In genomic region chr19:4441621-4442161, GRCm38 (mm10) we compare ENCODE assay signal across 9 mouse cellular contexts. TPM values are rescaled to one million over a fixed set of nuclear protein-coding genes. Genes with fewer than 3 reads are reported as not detected.
DNase-seq lines count a peak whose midpoint lies in the region; ATAC-seq and TF ChIP-seq lines count a peak whose summit lies in the region.
"Had no signal": no experiment of that assay in that cellular context is flagged by ENCODE, and none has a peak within 500 bp of the region (broad histone marks: within the 10 kb centered on the region; RNA-seq: fewer than 3 reads in every experiment).

No protein-coding gene starts in this region.

- TF ChIP-seq CTCF in MEL (IDR thresholded peaks at IDR 0.05 in 2 of 3, conservative IDR thresholded peaks at IDR 0.05 in 1 of 3; ENCODE audit: control insufficient read depth in 1 of 3, insufficient read depth in 1 of 3, low read depth in 2 of 3, low read length in 3 of 3, poor library complexity in 1 of 3, severe bottlenecking in 1 of 3): no peak; a peak in 1 of 6 replicates

- peak overlapping the region; percentile 41 to 43 for H3K4me3 ChIP-seq in MEL (ENCODE audit: control insufficient read depth in 1 of 2, insufficient read depth in 1 of 2, low read depth in 2 of 2, low read length in 2 of 2)
- no peak overlapping the region for H3K4me3 ChIP-seq in heart, embryonic 12.5 days

- H3K27ac ChIP-seq in MEL (ENCODE audit: control insufficient read depth, low read depth, low read length): peak overlapping the region; percentile 26
- 0 out of 2 replicates have a peak overlapping the region, but pooled peaks have one; percentile 35 for H3K27ac ChIP-seq in heart, embryonic 12.5 days (ENCODE audit: poor library complexity, severe bottlenecking)

- no peak for TF ChIP-seq RAD21 in MEL (IDR thresholded peaks at IDR 0.05; ENCODE audit: low read depth, low read length)

- H3K9ac ChIP-seq in MEL (ENCODE audit: control insufficient read depth, low read depth, low read length, poor library complexity, severe bottlenecking): peak overlapping the region; percentile 46
- no peak overlapping the region for H3K9ac ChIP-seq in heart, embryonic 12.5 days

- H3K79me2 ChIP-seq in MEL (ENCODE audit: control insufficient read depth, insufficient read depth, low read length, poor library complexity): no peaks in the 10 kb centered on the region

- peaks cover 0 to 15% of the 10 kb centered on the region in 2 experiments; a peak in 2 of 4 replicates for H3K4me1 ChIP-seq in MEL (ENCODE audit: control insufficient read depth in 1 of 2, insufficient read depth in 2 of 2, low read length in 2 of 2)
- H3K4me1 ChIP-seq in heart, embryonic 12.5 days (replicated peaks): peaks cover 40% of the 10 kb centered on the region

- peak; percentile 69 for DNase-seq in 3134 (ENCODE audit: extremely low read depth, insufficient read length, low spot score)
- peak; percentile 54 for DNase-seq in MEL (ENCODE audit: low read depth, low spot score)
- DNase-seq in kidney, postnatal 36 days: peak; percentile 81 to 89
- peak; percentile 16 for DNase-seq in naive thymus-derived CD4-positive, alpha-beta T cell, adult 2 months (ENCODE audit: low read depth)
- no peak for DNase-seq in right cerebral cortex, postnatal 36 days (ENCODE audit: low spot score in 2 of 2)
- DNase-seq in cerebellum, adult 18-20 months: no peak
- DNase-seq in right cerebral cortex, adult 18-20 months: no peak

- no peaks in the 10 kb centered on the region; a peak in 1 of 4 replicates for H3K36me3 ChIP-seq in MEL (ENCODE audit: control insufficient read depth in 1 of 2, insufficient read depth in 2 of 2, low read length in 2 of 2)
- H3K36me3 ChIP-seq in heart, embryonic 12.5 days: peaks cover 6% of the 10 kb centered on the region; the same call in 1 of the 2 replicates

- peak overlapping the region; percentile 7; the same call in 1 of the 2 replicates for H3K4me2 ChIP-seq in heart, embryonic 12.5 days

- no peak for TF ChIP-seq EP300 in MEL (IDR thresholded peaks at IDR 0.05; ENCODE audit: low read depth in 1 of 2, low read length in 2 of 2)

- WGBS in heart, embryonic 12.5 days: 34% methylated on average over 10 of the region's 10 CpGs

- no peak for TF ChIP-seq POLR2A in MEL (IDR thresholded peaks at IDR 0.05; ENCODE audit: control insufficient read depth in 1 of 2, insufficient read depth in 1 of 2, low read depth in 1 of 2, low read length in 2 of 2, poor library complexity in 1 of 2)

- ATAC-seq in heart, embryonic 12.5 days (ENCODE audit: insufficient number of reproducible peaks, low FRiP score): 0 out of 2 replicates have a peak, but pooled peaks have one; percentile 30

- no peaks in the 10 kb centered on the region for H3K9me3 ChIP-seq in MEL (replicated peaks; ENCODE audit: insufficient read depth, low read length)
- H3K9me3 ChIP-seq in heart, embryonic 12.5 days (replicated peaks): no peaks in the 10 kb centered on the region; the same call in 1 of the 2 replicates

- peaks cover 5 to 8% of the 10 kb centered on the region in 2 experiments; a peak in 3 of 4 replicates for H3K27me3 ChIP-seq in MEL (ENCODE audit: control insufficient read depth in 1 of 2, insufficient read depth in 2 of 2, low read length in 2 of 2)
- H3K27me3 ChIP-seq in heart, embryonic 12.5 days (replicated peaks): no peaks in the 10 kb centered on the region

TF ChIP-seq in MEL, 35 proteins besides CTCF, POLR2A, EP300 and RAD21:
- TF ChIP-seq MAX (IDR thresholded peaks at IDR 0.05; ENCODE audit: low read length) (0 out of 2 replicates have a peak, but pooled peaks have one; percentile 22), ZMIZ1 (IDR thresholded peaks at IDR 0.05; ENCODE audit: low read depth, low read length) (no peak), MEF2A (IDR thresholded peaks at IDR 0.05; ENCODE audit: extremely low read depth, insufficient replicate concordance, low read depth, low read length, poor library complexity, severe bottlenecking) (no peak), E2F4 (IDR thresholded peaks at IDR 0.05; ENCODE audit: borderline replicate concordance, low read depth, low read length) (no peak)

RNA-seq across cellular contexts. Expression of gene Rhod, which starts 2.5 kb away (rescaled TPM):
- total RNA-seq in MEL (2012; rRNA removed): not detected in 2 replicates
- polyA plus RNA-seq in MEL (2012; ENCODE audit: insufficient read depth in 1 of 2, insufficient read length in 2 of 2, low read depth in 1 of 2, low replicate concordance in 2 of 2, missing spikeins in 1 of 2): under 1 TPM in 1 of 2 experiments, not detected in 1; 0.06 TPM
- polyA plus RNA-seq in heart, embryonic 12.5 days (2016; fragmentation: Nextera tagmentation; extraction: Ambion mirVana): 23.8 and 25.6 TPM in 2 replicates
- total RNA-seq: neutrophil, adult 5-6 weeks had no signal

RNA-seq across cellular contexts. Expression of gene Syt12, which starts 35.6 kb away (rescaled TPM):
- not detected in 2 replicates for total RNA-seq in MEL (2012; rRNA removed)
- not detected for polyA plus RNA-seq in MEL (2012; ENCODE audit: insufficient read depth in 1 of 2, insufficient read length in 2 of 2, low read depth in 1 of 2, low replicate concordance in 2 of 2, missing spikeins in 1 of 2)
- 1.3 TPM in 2 replicates for polyA plus RNA-seq in heart, embryonic 12.5 days (2016; fragmentation: Nextera tagmentation; extraction: Ambion mirVana)
- total RNA-seq: neutrophil, adult 5-6 weeks had no signal

RNA-seq across cellular contexts. Expression of gene Kdm2a, which starts 43.6 kb away (rescaled TPM):
- total RNA-seq in MEL (2012; rRNA removed): 20.3 and 24.8 TPM in 2 replicates
- polyA plus RNA-seq in MEL (2012; ENCODE audit: insufficient read depth in 1 of 2, insufficient read length in 2 of 2, low read depth in 1 of 2, low replicate concordance in 2 of 2, missing spikeins in 1 of 2): 10 to 100 TPM in 1 of 2 experiments, not detected in 1; 55.9 TPM
- polyA plus RNA-seq in heart, embryonic 12.5 days (2016; fragmentation: Nextera tagmentation; extraction: Ambion mirVana): 50.9 and 57.7 TPM in 2 replicates

RNA-seq across cellular contexts. Expression of gene 2010003K11Rik, which starts 56.7 kb away (rescaled TPM):
- total RNA-seq in MEL (2012; rRNA removed): not detected in 2 replicates
- polyA plus RNA-seq in MEL (2012; ENCODE audit: insufficient read depth in 1 of 2, insufficient read length in 2 of 2, low read depth in 1 of 2, low replicate concordance in 2 of 2, missing spikeins in 1 of 2): not detected
- polyA plus RNA-seq in heart, embryonic 12.5 days (2016; fragmentation: Nextera tagmentation; extraction: Ambion mirVana): not detected in 2 replicates
- total RNA-seq: neutrophil, adult 5-6 weeks had no signal

Comparison
In these comparisons a context has a peak if more than half of its experiments do, and no peak if none do; other contexts are left out.
1. DNase-seq: peak in 3134 (single experiment), MEL (single experiment), kidney, postnatal 36 days (2 of 2) and naive thymus-derived CD4-positive, alpha-beta T cell, adult 2 months (single experiment); none in right cerebral cortex, postnatal 36 days (0 of 2), cerebellum, adult 18-20 months (0 of 2) and right cerebral cortex, adult 18-20 months (single experiment).
2. RNA of gene Rhod, which starts 2.5 kb away (polyA plus RNA-seq): 23.8 to 25.6 TPM in heart, embryonic 12.5 days; 0.06 TPM in MEL; every median in the first group is over 10 times any median in the second.